ENCODE assay signal across 23 mouse cellular contexts in the genomic region with DNA sequence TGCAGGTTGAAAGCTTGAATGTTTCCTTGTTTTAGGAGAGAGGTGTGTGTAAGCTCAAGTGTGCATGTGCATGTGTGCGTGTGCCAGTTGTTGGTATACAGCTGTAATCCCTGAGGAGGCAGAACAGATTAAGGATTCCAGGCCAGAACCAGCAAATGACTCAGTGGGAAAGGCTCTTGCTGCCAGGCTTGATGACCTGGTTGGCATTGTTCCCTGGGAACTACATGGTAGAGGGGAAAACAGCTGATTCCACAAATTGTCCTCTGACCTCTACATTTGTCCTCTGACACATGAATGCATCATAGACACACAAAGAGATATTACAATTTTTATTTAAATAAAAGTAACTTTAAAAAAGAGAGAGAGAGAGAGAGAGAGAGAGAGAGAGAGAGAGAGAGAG.
DNase-seq lines count a peak whose midpoint lies in the region; ATAC-seq lines count a peak whose summit lies in the region.
"Had no signal": no experiment of that assay in that cellular context is flagged by ENCODE, and none has a peak within 500 bp of the region (broad histone marks: within the 10 kb centered on the region; RNA-seq: fewer than 3 reads in every experiment).

No protein-coding gene starts in this region.

- peak; percentile 45 to 48 for DNase-seq in cerebellum, postnatal 10 days
- no peak for DNase-seq in cerebellum, adult 11-12 months
- DNase-seq in 3T3-L1 (ENCODE audit: low read depth, low spot score) (peak; percentile 80), adipocyte (ENCODE audit: low spot score) (peak; percentile 84)
- DNase-seq in adrenal gland, postnatal 36 days: peak; percentile 64 to 65
- no peak for DNase-seq in thymus, postnatal 10 days (ENCODE audit: low spot score in 2 of 2)
- DNase-seq: B cell, adult 2 months; cerebellum, adult 11 months; cerebellum, adult 9-11 months; gastrocnemius, postnatal 10 days; heart, postnatal 14 days; kidney, adult 9 months; kidney, postnatal 10 days; liver, postnatal 0 days; lung, postnatal 4 days; retina, postnatal 1 day; right cerebral cortex, postnatal 14 days had no signal

- no peak for ATAC-seq in megakaryocyte, adult 5-6 weeks (ENCODE audit: poor library complexity, severe bottlenecking)
- ATAC-seq: hindbrain, postnatal 0 days; intestine, embryonic 15.5 days; liver, postnatal 0 days; lung, postnatal 0 days; midbrain, embryonic 13.5 days; Patski had no signal

Comparison
In these comparisons a context has a peak if more than half of its experiments do, and no peak if none do; other contexts are left out.
1. DNase-seq: peak in cerebellum, postnatal 10 days (2 of 2), 3T3-L1 (single experiment), adipocyte (single experiment) and adrenal gland, postnatal 36 days (2 of 2); none in cerebellum, adult 11-12 months (single experiment) and thymus, postnatal 10 days (0 of 2).